Mouse (Mus musculus) kidney, postnatal 0 days (tissue): ENCODE data around the gene Mms19. TPM values are rescaled to one million over a fixed set of nuclear protein-coding genes. Genes with fewer than 3 reads are reported as not detected.

Experiments
- ATAC-seq: fragments of 200-750 bp; cut with Nextera tagmentation; replicated peaks from 2 replicates; pipeline ENCODE4 v1.8.0; 2017; ENCODE audit warnings: low read depth, moderate number of reproducible peaks, moderate TSS enrichment, moderate library complexity; ENCODE audit not compliant: low FRiP score
- DNase-seq: peaks from one replicate; pipeline ENCODE4 v3.0.0-alpha.2; 2016; ENCODE audit warnings: low spot score
- H3K27ac ChIP-seq: fragments of 300-500 bp; sonication (generic); 2 replicates; pipeline ENCODE4 v1.5.1; 2014; ENCODE audit warnings: mild to moderate bottlenecking
- H3K27me3 ChIP-seq: fragments of 300-500 bp; sonication (generic); 2 replicates; pipeline ENCODE4 v1.6.1; 2014; ENCODE audit warnings: low read length, mixed read lengths; ENCODE audit not compliant: insufficient read depth
- H3K36me3 ChIP-seq: fragments of 300-500 bp; sonication (generic); 2 replicates; pipeline ENCODE4 v1.6.1; 2014; ENCODE audit warnings: low read length, mixed read lengths; ENCODE audit not compliant: insufficient read depth
- H3K4me1 ChIP-seq: fragments of 300-500 bp; sonication (generic); replicated peaks from 2 replicates; pipeline ENCODE4 v1.6.1; 2014; ENCODE audit warnings: antibody characterized with exemption, low read length, mixed read lengths; ENCODE audit not compliant: insufficient read depth
- H3K4me2 ChIP-seq: fragments of 300-500 bp; sonication (generic); 2 replicates; pipeline ENCODE4 v1.6.1; 2014; ENCODE audit warnings: mild to moderate bottlenecking, low read length, moderate library complexity, mixed read lengths
- H3K4me3 ChIP-seq: fragments of 300-500 bp; sonication (generic); replicated peaks from 2 replicates; pipeline ENCODE4 v1.5.1; 2014; ENCODE audit warnings: low read depth, low read length
- H3K9ac ChIP-seq: fragments of 300-500 bp; sonication (generic); 2 replicates; pipeline ENCODE4 v1.6.1; 2014; ENCODE audit warnings: low read depth, low read length
- H3K9me3 ChIP-seq: fragments of 300-500 bp; sonication (generic); replicated peaks from 2 replicates; pipeline ENCODE4 v1.6.1; 2016; ENCODE audit warnings: low read length, inconsistent platforms, mixed read lengths
- CTCF ChIP-seq: IDR thresholded peaks from 2 replicates; pipeline ENCODE4 v1.5.1; 2016; ENCODE audit warnings: antibody characterized with exemption, low read depth, mild to moderate bottlenecking, moderate library complexity
- WGBS: fragments of 180-500 bp; shearing (Covaris S2); extraction: QIAGEN DNeasy Blood & Tissue Kit; methylation state at CpG from one replicate; pipeline ENCODE4 v1.1.7; 2014; 5-methylcytosine and 5-hydroxymethylcytosine counted together
- polyA plus RNA-seq: library from polyadenylated mRNA; unstranded; fragments of >200 nt; fragmentation: Nextera tagmentation; extraction: Ambion mirVana; gene quantifications from 2 replicates; pipeline ENCODE4 v1.2.1, GENCODE M21; 2015

The Mms19 gene
- polyA plus RNA-seq, 1 experiment from 2014 or later, result 23.3 TPM

DNA sequence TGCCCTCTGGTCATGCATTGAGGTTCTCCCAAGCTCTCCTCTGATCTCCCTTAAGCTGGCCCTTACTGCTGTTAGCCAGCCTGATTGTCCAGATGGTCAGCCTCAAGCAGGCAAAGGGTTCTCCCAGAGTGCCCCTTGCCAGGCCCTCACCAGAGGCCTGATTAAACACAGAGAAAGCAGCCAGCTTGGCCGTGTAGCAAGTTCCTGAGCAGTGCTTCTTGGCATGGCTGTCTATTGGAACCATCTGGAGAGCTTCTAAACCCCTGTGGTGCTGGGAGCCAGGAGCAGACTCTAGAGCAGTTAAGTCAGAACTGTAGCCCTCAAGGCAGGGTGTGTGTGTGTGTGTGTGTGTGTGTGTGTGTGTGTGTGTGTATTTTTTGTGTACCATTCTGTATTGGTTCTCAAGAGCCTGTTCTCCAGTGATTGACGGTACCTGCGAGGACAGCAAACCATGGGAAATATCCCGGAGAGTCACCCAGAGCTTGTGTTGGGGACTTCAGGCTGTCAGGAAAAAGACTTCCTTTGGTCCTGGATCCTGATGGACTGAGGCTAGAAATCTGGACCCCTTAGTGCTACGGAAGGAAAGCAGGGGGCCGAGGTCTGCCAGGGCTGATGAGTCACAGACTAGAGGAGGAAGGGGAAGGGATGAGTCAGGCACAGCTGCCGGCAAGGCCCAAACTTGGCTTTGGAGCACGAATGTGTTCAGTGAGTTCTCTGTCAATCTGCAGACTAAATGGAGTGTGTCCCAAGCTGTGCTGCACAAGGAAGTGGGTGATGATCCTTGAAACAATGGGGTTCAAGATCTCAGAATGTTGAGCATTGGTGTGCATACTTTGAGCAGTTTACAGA, 36.7 kb upstream of the Mms19 start:
- DNase-seq (peak; percentile 71), ATAC-seq (no peak; the same call in 1 of the 2 replicates)

DNA sequence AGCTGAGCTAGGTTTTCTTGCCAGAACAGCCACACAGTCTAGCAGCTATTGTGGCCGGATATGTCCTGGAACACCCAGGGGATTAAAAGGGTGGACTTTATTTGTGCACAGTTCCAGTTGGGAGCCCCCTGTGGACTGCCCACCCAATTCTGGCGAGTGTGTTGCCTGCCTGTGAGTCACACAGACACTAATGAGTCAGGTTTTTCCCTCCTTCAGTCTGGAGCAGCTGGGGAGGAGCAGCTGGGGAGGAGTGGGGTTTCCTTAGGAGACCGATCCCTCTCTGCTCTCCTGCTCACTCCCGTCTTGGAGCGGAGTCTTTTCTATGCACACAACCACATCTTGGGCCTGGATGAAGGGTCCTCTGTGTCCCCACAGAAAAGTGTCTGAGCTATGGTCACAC, 35.9 kb upstream of the Mms19 start:
- no peak overlapping the region for H3K9ac ChIP-seq
- H3K36me3 ChIP-seq, result no peaks in the 10 kb centered on the region
- DNase-seq, result peak; percentile 36

More for the DNA sequence above, 36.7 kb upstream of the Mms19 start:
- Histone ChIP-seq H3K9ac (no peak overlapping the region), H3K4me1 (peaks cover 30% of the 10 kb centered on the region), H3K36me3 (no peaks in the 10 kb centered on the region), H3K9me3 (no peaks in the 10 kb centered on the region), H3K27me3 (no peaks in the 10 kb centered on the region), H3K27ac (peak overlapping the region; percentile 79), H3K4me3 (no peak overlapping the region), H3K4me2 (no peak overlapping the region)
- WGBS, result 42% methylated on average over 8 of the region's 8 CpGs
- no peak for TF ChIP-seq CTCF

DNA sequence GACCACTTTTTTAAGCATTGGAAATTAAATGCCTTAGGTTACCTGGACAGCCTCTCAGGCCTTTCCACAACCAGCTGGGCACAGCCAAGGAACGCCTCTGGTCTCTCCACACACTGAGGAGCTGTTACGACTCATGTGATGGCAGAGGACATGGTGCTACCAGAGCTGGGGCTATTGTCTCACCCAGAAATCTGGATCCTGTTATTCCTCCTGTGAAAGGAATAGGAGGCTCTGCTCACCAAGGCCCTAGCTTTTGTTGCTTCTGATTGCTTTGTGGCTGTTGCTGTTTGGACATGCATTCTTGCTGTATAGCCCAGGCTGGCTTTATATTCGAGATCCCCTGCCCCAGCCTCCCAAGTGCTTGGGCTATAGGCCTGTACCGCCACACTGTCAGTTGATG, 35.3 kb upstream of the Mms19 start:
- DNase-seq (no peak), ATAC-seq (no peak)
- Histone ChIP-seq H3K9ac (no peak overlapping the region), H3K36me3 (no peaks in the 10 kb centered on the region), H3K4me1 (peaks cover 20% of the 10 kb centered on the region), H3K27ac (peak overlapping the region; percentile 79; the same call in 1 of the 2 replicates), H3K4me2 (no peak overlapping the region), H3K4me3 (no peak overlapping the region), H3K27me3 (no peaks in the 10 kb centered on the region), H3K9me3 (no peaks in the 10 kb centered on the region)
- no peak for TF ChIP-seq CTCF
- 70% methylated on average over 4 of the region's 4 CpGs for WGBS

More for the DNA sequence above, 35.9 kb upstream of the Mms19 start:
- WGBS, result 33% methylated on average over 5 of the region's 5 CpGs
- Histone ChIP-seq H3K27ac (peak overlapping the region; percentile 79), H3K4me2 (no peak overlapping the region), H3K27me3 (no peaks in the 10 kb centered on the region), H3K4me3 (no peak overlapping the region), H3K9me3 (no peaks in the 10 kb centered on the region), H3K4me1 (peaks cover 23% of the 10 kb centered on the region)
- TF ChIP-seq CTCF, result no peak
- no peak for ATAC-seq

- DNase-seq, result no peak
- H3K27ac ChIP-seq, result no peak overlapping the region
- H3K9me3 ChIP-seq, result no peaks in the 10 kb centered on the region
- H3K4me3 ChIP-seq, result no peak overlapping the region
- no peak overlapping the region for H3K9ac ChIP-seq
- no peak overlapping the region for H3K4me2 ChIP-seq
- ATAC-seq, result no peak
- H3K4me1 ChIP-seq, result peaks cover 25% of the 10 kb centered on the region
- H3K27me3 ChIP-seq, result no peaks in the 10 kb centered on the region
- WGBS, result 84% methylated on average over 6 of the region's 6 CpGs
- no peaks in the 10 kb centered on the region for H3K36me3 ChIP-seq
- TF ChIP-seq CTCF, result no peak
These were observed 34.0 kb upstream of the Mms19 start for GRCm38 (mm10) chr19:42015001-42015400.

- Histone ChIP-seq H3K4me3 (no peak overlapping the region), H3K27ac (no peak overlapping the region), H3K36me3 (no peaks in the 10 kb centered on the region), H3K4me1 (peaks cover 25% of the 10 kb centered on the region), H3K9me3 (no peaks in the 10 kb centered on the region), H3K4me2 (no peak overlapping the region), H3K27me3 (no peaks in the 10 kb centered on the region), H3K9ac (no peak overlapping the region)
- 50% methylated on average over 3 of the region's 3 CpGs for WGBS
- TF ChIP-seq CTCF, result no peak
- ATAC-seq, result peak; percentile 36; the same call in 1 of the 2 replicates
- peak; percentile 79 for DNase-seq
These were observed 33.4 kb upstream of the Mms19 start for GRCm38 (mm10) chr19:42014231-42014825.

DNA sequence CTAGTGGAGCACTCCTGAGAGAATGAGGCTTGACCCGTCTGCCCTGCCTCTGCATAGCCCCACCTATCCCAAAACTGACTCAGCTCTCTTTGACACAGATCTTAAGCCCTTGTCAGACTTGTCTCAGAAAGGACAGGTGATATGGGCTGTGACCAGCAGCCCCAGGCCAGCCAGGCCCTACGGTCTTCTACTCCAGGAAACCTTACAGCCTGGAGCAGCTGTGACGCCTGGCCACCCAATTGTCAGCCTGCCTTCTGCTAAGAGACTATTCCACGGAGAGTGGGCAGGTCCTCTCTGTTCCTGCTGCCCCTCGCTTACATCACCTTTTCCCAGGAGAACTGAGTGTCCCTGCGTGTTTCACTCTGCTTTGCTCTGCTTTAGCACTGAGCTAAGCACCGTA, 30.2 kb upstream of the Mms19 start:
- no peak overlapping the region for H3K9ac ChIP-seq
- no peak overlapping the region for H3K27ac ChIP-seq
- H3K4me1 ChIP-seq, result peaks cover 24% of the 10 kb centered on the region
- DNase-seq (no peak), ATAC-seq (no peak)
- H3K36me3 ChIP-seq, result no peaks in the 10 kb centered on the region
- no peaks in the 10 kb centered on the region for H3K27me3 ChIP-seq
- H3K9me3 ChIP-seq, result no peaks in the 10 kb centered on the region
- WGBS, result 69% methylated on average over 7 of the region's 7 CpGs
- no peak overlapping the region for H3K4me3 ChIP-seq
- TF ChIP-seq CTCF, result no peak
- H3K4me2 ChIP-seq, result no peak overlapping the region
